Comparison of ENCODE assay signal across 8 mouse cellular contexts in genomic region chr17:15705303-15706284, GRCm38 (mm10). TPM values are rescaled to one million over a fixed set of nuclear protein-coding genes. Genes with fewer than 3 reads are reported as not detected.
DNase-seq lines count a peak whose midpoint lies in the region; ATAC-seq and TF ChIP-seq lines count a peak whose summit lies in the region.

No protein-coding gene starts in this region.

- H3K4me2 ChIP-seq in CH12.LX (ENCODE audit: insufficient read depth, low read depth, poor library complexity, severe bottlenecking), result peak overlapping the region; percentile 82
- peak overlapping the region; percentile 51 for H3K4me2 ChIP-seq in forebrain, embryonic 11.5 days (ENCODE audit: low read depth, low read length, severe bottlenecking)
- H3K4me2 ChIP-seq in heart, postnatal 0 days (ENCODE audit: low read depth, low read length), result peak overlapping the region; percentile 75
- peak overlapping the region; percentile 80 for H3K4me2 ChIP-seq in lung, embryonic 14.5 days

- no peak for TF ChIP-seq EP300 in CH12.LX (IDR thresholded peaks at IDR 0.05; ENCODE audit: low read length)
- no peak for TF ChIP-seq EP300 in heart, postnatal 0 days (IDR thresholded peaks at IDR 0.05; ENCODE audit: low read depth)

- no peaks in the 10 kb centered on the region for H3K27me3 ChIP-seq in CH12.LX (replicated peaks)
- no peaks in the 10 kb centered on the region for H3K27me3 ChIP-seq in forebrain, embryonic 11.5 days (ENCODE audit: control insufficient read depth, insufficient read depth, low read length)
- no peaks in the 10 kb centered on the region for H3K27me3 ChIP-seq in heart, postnatal 0 days (ENCODE audit: control insufficient read depth, insufficient read depth, low read length)
- no peaks in the 10 kb centered on the region for H3K27me3 ChIP-seq in lung, embryonic 14.5 days (ENCODE audit: insufficient read depth, low read length)

- no peak for TF ChIP-seq RAD21 in CH12.LX (IDR thresholded peaks at IDR 0.05; ENCODE audit: low read depth, low read length)

- in situ Hi-C loops in CH12.LX (cut with MboI; ENCODE audit: low pct_ligation_motif_present, low pct_unique_long_range_greater_than_20kb, low sequenced_read_pairs), result loop anchor here (25.0 kb wide), 1 partner anchor 168 kb away; the partner anchor contains the start of gene Pdcd2

- peaks cover 47% of the 10 kb centered on the region for H3K79me2 ChIP-seq in CH12.LX (replicated peaks; ENCODE audit: control insufficient read depth, extremely low read depth, insufficient read depth, poor library complexity, severe bottlenecking)

- H3K9me3 ChIP-seq in CH12.LX (replicated peaks; ENCODE audit: low read length), result no peaks in the 10 kb centered on the region
- no peaks in the 10 kb centered on the region for H3K9me3 ChIP-seq in forebrain, embryonic 11.5 days (ENCODE audit: control insufficient read depth, low read length)
- H3K9me3 ChIP-seq in heart, postnatal 0 days (replicated peaks; ENCODE audit: control insufficient read depth, low read length), result no peaks in the 10 kb centered on the region
- H3K9me3 ChIP-seq in lung, embryonic 14.5 days (ENCODE audit: low read depth, low read length), result no peaks in the 10 kb centered on the region

- TF ChIP-seq CTCF in CH12.LX (conservative IDR thresholded peaks at IDR 0.05 in 1 of 2, IDR thresholded peaks at IDR 0.05 in 1 of 2; ENCODE audit: low read depth in 2 of 2, low read length in 2 of 2), result 0 out of 4 replicates have a peak, but pooled peaks of 1 of the 2 experiments have one; percentile 3
- no peak for TF ChIP-seq CTCF in heart, postnatal 0 days (IDR thresholded peaks at IDR 0.05; ENCODE audit: low read depth)
- TF ChIP-seq CTCF in lung, embryonic 14.5 days (IDR thresholded peaks at IDR 0.05; ENCODE audit: low read depth), result no peak

- peak; percentile 57 for DNase-seq in CH12.LX (ENCODE audit: extremely low read depth)
- DNase-seq in forebrain, embryonic 11.5 days (ENCODE audit: low spot score), result peak; percentile 79
- peak; percentile 62 for DNase-seq in heart, postnatal 0 days (ENCODE audit: low spot score)
- DNase-seq in kidney, postnatal 36 days, result peak; percentile 62 to 68
- DNase-seq in lung, embryonic 14.5 days, result peak; percentile 62
- peak; percentile 58 to 78 for DNase-seq in thymus, adult 18-20 months

- dilution Hi-C loops in CH12.LX (cut with MboI; ENCODE audit: extremely low pct_ligation_motif_present, extremely low pct_unique_long_range_greater_than_20kb, low sequenced_read_pairs), result no loop called here

- H3K9ac ChIP-seq in CH12.LX (ENCODE audit: insufficient read depth, low read depth), result peak overlapping the region; percentile 98
- peak overlapping the region; percentile 92 for H3K9ac ChIP-seq in forebrain, embryonic 11.5 days (ENCODE audit: low read length)
- peak overlapping the region; percentile 83 for H3K9ac ChIP-seq in heart, postnatal 0 days (replicated peaks; ENCODE audit: low read depth, low read length)
- peak overlapping the region; percentile 92 for H3K9ac ChIP-seq in lung, embryonic 14.5 days

- peak overlapping the region; percentile 28 for H3K27ac ChIP-seq in CH12.LX (ENCODE audit: insufficient read depth, low read depth)
- H3K27ac ChIP-seq in brown adipose tissue, adult 24 weeks (replicated peaks; ENCODE audit: low read depth, low read length), result peak overlapping the region; percentile 97
- peak overlapping the region; percentile 89 for H3K27ac ChIP-seq in forebrain, embryonic 11.5 days (ENCODE audit: low read depth, low read length)
- H3K27ac ChIP-seq in heart, postnatal 0 days (ENCODE audit: low read depth), result peak overlapping the region; percentile 96
- peak overlapping the region; percentile 95 for H3K27ac ChIP-seq in lung, embryonic 14.5 days (ENCODE audit: low read depth)

- peak overlapping the region; percentile 77 to 96 (median 83) for H3K4me3 ChIP-seq in CH12.LX (replicated peaks in 1 of 3; ENCODE audit: low read depth in 2 of 3, low read length in 2 of 3, poor library complexity in 1 of 3)
- peak overlapping the region; percentile 98 for H3K4me3 ChIP-seq in brown adipose tissue, adult 24 weeks (ENCODE audit: insufficient read depth, low read depth, low read length)
- H3K4me3 ChIP-seq in forebrain, embryonic 11.5 days (ENCODE audit: low read depth, low read length), result peak overlapping the region; percentile 91
- peak overlapping the region; percentile 89 for H3K4me3 ChIP-seq in heart, postnatal 0 days (ENCODE audit: low read depth, low read length)
- H3K4me3 ChIP-seq in lung, embryonic 14.5 days (ENCODE audit: low read depth, low read length), result peak overlapping the region; percentile 85

- peak; percentile 72 for ATAC-seq in forebrain, embryonic 11.5 days (replicated peaks; ENCODE audit: low FRiP score)
- ATAC-seq in heart, postnatal 0 days (ENCODE audit: insufficient read depth, low read depth), result peak; percentile 61
- ATAC-seq in lung, embryonic 14.5 days (ENCODE audit: insufficient read depth), result peak; percentile 52
- peak; percentile 61 for ATAC-seq in neutrophil, adult 5-6 weeks (ENCODE audit: extremely low read depth, insufficient number of reproducible peaks, low FRiP score, poor library complexity, severe bottlenecking)

- under 1% methylated on average over 80 of the region's 89 CpGs for WGBS in forebrain, embryonic 11.5 days
- under 1% methylated on average over 61 of the region's 89 CpGs for WGBS in heart, postnatal 0 days
- under 1% methylated on average over 78 of the region's 89 CpGs for WGBS in lung, embryonic 14.5 days

- H3K36me3 ChIP-seq in CH12.LX (replicated peaks in 1 of 2; ENCODE audit: control insufficient read depth in 1 of 2, insufficient read depth in 1 of 2, low read length in 1 of 2), result peaks cover 11 to 30% of the 10 kb centered on the region in 2 experiments
- H3K36me3 ChIP-seq in forebrain, embryonic 11.5 days (ENCODE audit: control insufficient read depth, insufficient read depth, low read length), result peaks cover 3% of the 10 kb centered on the region
- H3K36me3 ChIP-seq in heart, postnatal 0 days (replicated peaks; ENCODE audit: control insufficient read depth, insufficient read depth, low read length), result peaks cover 17% of the 10 kb centered on the region; the same call in 1 of the 2 replicates
- H3K36me3 ChIP-seq in lung, embryonic 14.5 days (ENCODE audit: insufficient read depth), result peaks cover 22% of the 10 kb centered on the region

- peaks cover 0 to 33% of the 10 kb centered on the region in 2 experiments; a peak in 2 of 4 replicates for H3K4me1 ChIP-seq in CH12.LX (ENCODE audit: control insufficient read depth in 1 of 2, insufficient read depth in 2 of 2)
- peaks cover 2% of the 10 kb centered on the region; the same call in 1 of the 2 replicates for H3K4me1 ChIP-seq in brown adipose tissue, adult 24 weeks (ENCODE audit: control insufficient read depth, insufficient read depth, insufficient read length, low read length)
- H3K4me1 ChIP-seq in forebrain, embryonic 11.5 days (replicated peaks; ENCODE audit: control insufficient read depth, insufficient read depth, low read length), result peaks cover 3% of the 10 kb centered on the region
- peaks cover 8% of the 10 kb centered on the region for H3K4me1 ChIP-seq in heart, postnatal 0 days (ENCODE audit: control insufficient read depth, insufficient read depth)
- no peaks in the 10 kb centered on the region for H3K4me1 ChIP-seq in lung, embryonic 14.5 days (ENCODE audit: insufficient read depth)

- TF ChIP-seq POLR2A in CH12.LX (IDR thresholded peaks at IDR 0.05; ENCODE audit: low read depth, low read length), result peak; percentile 46; the same call in 1 of the 2 replicates

TF ChIP-seq in CH12.LX, 34 proteins besides CTCF, POLR2A, EP300 and RAD21:
- TF ChIP-seq UBTF (IDR thresholded peaks at IDR 0.05; ENCODE audit: low read depth, low read length) (peak; percentile 43; the same call in 1 of the 2 replicates), USF1 (IDR thresholded peaks at IDR 0.05; ENCODE audit: low read depth, low read length) (no peak), IRF4 (IDR thresholded peaks at IDR 0.05; ENCODE audit: low read depth, low read length) (no peak), ETS1 (conservative IDR thresholded peaks at IDR 0.05; ENCODE audit: low read depth, low read length) (0 out of 2 replicates have a peak, but pooled peaks have one; percentile 17), MYC (IDR thresholded peaks at IDR 0.05; ENCODE audit: low read depth, low read length) (no peak), TCF12 (IDR thresholded peaks at IDR 0.05; ENCODE audit: low read depth, low read length) (peak; percentile 24; the same call in 1 of the 2 replicates), KAT2A (IDR thresholded peaks at IDR 0.05; ENCODE audit: insufficient replicate concordance, low read length) (no peak), SIN3A (IDR thresholded peaks at IDR 0.05; ENCODE audit: low read length) (peak; percentile 77), ZC3H11A (IDR thresholded peaks at IDR 0.05; ENCODE audit: low read depth, low read length) (no peak), HCFC1 (IDR thresholded peaks at IDR 0.05; ENCODE audit: low read depth, low read length) (peak; percentile 32; the same call in 1 of the 2 replicates), MAFK (IDR thresholded peaks at IDR 0.05; ENCODE audit: insufficient replicate concordance, low read length) (no peak), NRF1 (IDR thresholded peaks at IDR 0.05; ENCODE audit: low read depth, low read length) (no peak), ELF1 (IDR thresholded peaks at IDR 0.05; ENCODE audit: low read depth, low read length) (peak; percentile 41; the same call in 1 of the 2 replicates)

RNA-seq across cellular contexts. Expression of gene Chd1, which starts 0.8 kb away (rescaled TPM):
- 32.0 and 32.1 TPM in 2 replicates for total RNA-seq in CH12.LX (2012; rRNA removed)
- total RNA-seq in CH12.LX (2014; rRNA removed), result 29.6 and 32.4 TPM in 2 replicates
- polyA plus RNA-seq in CH12.LX (2012; ENCODE audit: insufficient read length, low read depth), result 45.0 and 61.3 TPM in 2 replicates
- polyA plus RNA-seq in brown adipose tissue, adult 24 weeks (2012; ENCODE audit: insufficient read depth, insufficient read length, missing spikeins), result 9.2 and 13.2 TPM in 2 replicates
- 44.8 and 46.9 TPM in 2 replicates for polyA plus RNA-seq in forebrain, embryonic 11.5 days (2014; fragmentation: Nextera tagmentation; extraction: Ambion mirVana)
- total RNA-seq in heart, postnatal 0 days (2014; rRNA removed; ENCODE audit: low replicate concordance), result 8.7 and 15.3 TPM in 2 replicates
- polyA plus RNA-seq in heart, postnatal 0 days (2015; fragmentation: Nextera tagmentation; extraction: Ambion mirVana), result 8.8 and 9.7 TPM in 2 replicates
- 40.7 and 42.2 TPM in 2 replicates for polyA plus RNA-seq in lung, embryonic 14.5 days (2014; fragmentation: Nextera tagmentation; extraction: Ambion mirVana)
- total RNA-seq in neutrophil, adult 5-6 weeks (2017), result 104 and 114 TPM in 2 replicates

Comparison
In these comparisons a context has a peak if more than half of its experiments do, and no peak if none do; other contexts are left out.
1. Peak in every context shown above with its lines: DNase-seq, ATAC-seq, H3K4me3 ChIP-seq and H3K27ac ChIP-seq.
2. H3K27ac ChIP-seq: peak in every context shown above with its lines; median percentile 97 in brown adipose tissue, adult 24 weeks; 96 in heart, postnatal 0 days; 95 in lung, embryonic 14.5 days; 89 in forebrain, embryonic 11.5 days; 28 in CH12.LX.